Mouse (Mus musculus) leukemia stem cell, adult 10-12 weeks (primary cell): ENCODE measurements around the gene Epha6. TPM values are rescaled to one million over a fixed set of nuclear protein-coding genes. Genes with fewer than 3 reads are reported as not detected.

Experiments
- polyA plus RNA-seq: library from polyadenylated mRNA; stranded (reverse); fragments of >175 nt; gene quantifications from 2 replicates; pipeline ENCODE4 v1.2.3, GENCODE M21; 2012; ENCODE audit warnings: low replicate concordance

Gene Epha6
- not detected in 2 replicates for polyA plus RNA-seq

GRCm38 (mm10) chr16:60605061-60605831, at the start of gene Epha6:
Gene Epha6 (minus strand): TSS chr16:60605531.

GRCm38 (mm10) chr16:59639102-59639691, 966.1 kb downstream of the Epha6 start, which contains the start of gene Arl6:
Gene Arl6 (minus strand): TSS chr16:59639391.

